Mouse (Mus musculus): ENCODE data around the gene Apobec4.

Gene Apobec4

GRCm38 (mm10) chr1:152796683-152797263 is 46.4 kb downstream of the Apobec4 start:
- in situ Hi-C loops (cut with MboI; ENCODE audit: unreplicated experiment in 2 of 2): loop anchor here (10.0 to 25.0 kb wide), 4 partner anchors 108 to 666 kb away; partner anchors contain the start of gene Smg7 (in 1 of the 2)

GRCm38 (mm10) chr1:152798125-152798524 is 47.8 kb downstream of the Apobec4 start:
- in situ Hi-C loops (cut with MboI; ENCODE audit: unreplicated experiment in 2 of 2): loop anchor here (10.0 to 25.0 kb wide), 4 partner anchors 107 to 664 kb away; partner anchors contain the start of gene Smg7 (in 1 of the 2)

- in situ Hi-C loops (cut with MboI; ENCODE audit: unreplicated experiment in 2 of 2): loop anchor here (10.0 to 25.0 kb wide), 4 partner anchors 105 to 662 kb away; partner anchors contain the start of gene Smg7 (in 1 of the 2)
These were observed 49.5 kb downstream of the Apobec4 start, which contains the start of gene Ncf2 for GRCm38 (mm10) chr1:152799897-152800296. TSS of gene Ncf2 (plus strand) at chr1:152800194.

DNA sequence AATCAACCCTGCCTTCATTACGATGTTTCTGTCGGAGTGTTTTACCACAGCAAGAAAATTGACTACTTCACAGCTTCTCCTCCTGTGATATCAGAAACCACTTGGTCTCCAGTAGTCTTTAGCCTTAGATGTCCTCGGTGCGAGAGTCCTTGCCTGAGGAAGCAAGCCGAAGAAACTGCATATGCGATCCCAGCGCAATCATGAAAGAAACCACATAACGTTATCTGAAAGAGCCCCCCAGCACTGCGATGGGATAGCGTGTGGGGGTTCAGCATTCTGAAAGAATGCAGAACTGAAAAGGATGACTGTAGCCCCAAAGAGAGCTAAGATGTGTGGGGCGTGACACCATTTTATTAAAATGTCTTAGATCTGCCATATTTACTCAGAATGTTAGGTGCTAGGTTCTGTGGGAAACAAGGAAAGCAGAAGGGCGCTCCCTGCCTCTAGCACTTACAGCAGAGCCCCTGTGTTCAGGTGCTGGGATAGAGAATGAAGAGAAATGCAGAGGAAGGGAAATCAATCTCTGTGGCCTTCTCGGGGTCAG is 50.4 kb downstream of the Apobec4 start:
- in situ Hi-C loops (cut with MboI; ENCODE audit: unreplicated experiment in 2 of 2): no loop called here

- in situ Hi-C loops (cut with MboI; ENCODE audit: unreplicated experiment in 2 of 2): no loop called here
These were observed 54.6 kb downstream of the Apobec4 start for GRCm38 (mm10) chr1:152804907-152805306.
